Mouse (Mus musculus) layer of hippocampus, adult 2 months (tissue): ENCODE measurements around the gene Ifitm2. TPM values are rescaled to one million over a fixed set of nuclear protein-coding genes. Genes with fewer than 3 reads are reported as not detected.
"Not testable (repeated sequence)": the region's sequence is repeated elsewhere in the genome, so short reads cannot be mapped to it uniquely, and the experiment has no call there.

Source experiments
- DNase-seq, 2 experiments: peaks; one replicate each; pipeline ENCODE4 v3.0.0; 2022; ENCODE audit warnings: low spot score in 2 of 2
- H3K27ac ChIP-seq: fragments of 200-600 bp; 2 replicates; pipeline ENCODE4 v1.8.1; 2022
- H3K4me3 ChIP-seq: fragments of 200-600 bp; 2 replicates; pipeline ENCODE4 v1.8.1; 2022; ENCODE audit warnings: mild to moderate bottlenecking
- CTCF ChIP-seq: fragments of 200-600 bp; conservative IDR thresholded peaks from 2 replicates; pipeline ENCODE4 v1.8.1; 2022; ENCODE audit warnings: antibody characterized with exemption, mild to moderate bottlenecking, moderate library complexity
- total RNA-seq, 2 experiments: library from RNA; stranded (reverse); gene quantifications; 2 replicates each; pipeline ENCODE4 v1.2.3; 2021

Ifitm2 gene
- total RNA-seq, 2 experiments from 2014 or later, result 13.0 to 16.3 TPM

DNA sequence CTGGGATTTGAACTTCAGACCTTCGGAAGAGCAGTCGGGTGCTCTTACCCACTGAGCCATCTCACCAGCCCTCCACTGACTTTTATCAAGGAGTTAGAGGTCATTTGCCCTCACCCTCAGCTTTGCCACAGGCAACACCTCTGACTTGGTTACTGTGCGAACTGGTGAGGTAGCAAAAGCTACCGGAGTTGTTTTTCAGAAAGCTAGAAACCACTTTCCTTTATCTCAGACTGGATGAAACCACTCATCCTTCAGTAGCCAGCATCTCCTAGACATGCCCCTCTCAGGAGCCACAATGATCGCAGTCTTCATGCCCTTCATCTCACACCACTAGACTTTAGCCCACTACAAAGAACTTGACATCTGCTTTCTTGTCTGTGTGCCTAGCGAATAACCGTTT lies 27.2 kb upstream of the Ifitm2 start:
- TF ChIP-seq CTCF, result no peak
- H3K4me3 ChIP-seq, result no peak overlapping the region
- no peak for DNase-seq
- no peak overlapping the region for H3K27ac ChIP-seq

- H3K27ac ChIP-seq, result no peak overlapping the region
- no peak for TF ChIP-seq CTCF
- H3K4me3 ChIP-seq, result no peak overlapping the region
- no peak for DNase-seq
Measured at GRCm38 (mm10) chr7:140981704-140982103, 25.9 kb upstream of the Ifitm2 start.

- not testable (repeated sequence) for DNase-seq, H3K27ac ChIP-seq, H3K4me3 ChIP-seq
Measured at GRCm38 (mm10) chr7:140976720-140977119, 20.9 kb upstream of the Ifitm2 start.

DNA sequence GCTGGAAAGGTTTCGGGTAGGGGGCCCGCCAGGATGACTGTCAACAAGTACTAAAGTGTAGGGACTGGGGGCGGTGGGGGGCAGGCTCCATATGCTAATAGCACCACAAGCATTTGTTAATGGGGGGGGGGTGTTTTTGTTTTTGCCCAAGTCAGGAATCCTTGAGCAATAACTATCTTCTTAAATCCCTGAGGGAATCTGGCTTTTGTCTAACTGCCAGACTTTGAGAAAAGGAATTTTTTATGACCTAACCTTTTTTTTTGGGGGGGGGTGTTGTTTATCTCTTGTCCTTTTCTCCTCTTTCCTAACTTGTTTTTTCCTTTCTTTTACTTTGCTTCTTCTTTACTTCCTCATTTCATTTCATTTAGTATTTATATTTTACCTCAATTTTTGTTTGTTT lies 19.7 kb upstream of the Ifitm2 start:
- no peak for TF ChIP-seq CTCF
- no peak overlapping the region for H3K4me3 ChIP-seq
- H3K27ac ChIP-seq, result no peak overlapping the region
- no peak for DNase-seq

GRCm38 (mm10) chr7:140974940-140975339 lies 19.2 kb upstream of the Ifitm2 start:
- no peak for TF ChIP-seq CTCF
- H3K27ac ChIP-seq, result no peak overlapping the region

DNA sequence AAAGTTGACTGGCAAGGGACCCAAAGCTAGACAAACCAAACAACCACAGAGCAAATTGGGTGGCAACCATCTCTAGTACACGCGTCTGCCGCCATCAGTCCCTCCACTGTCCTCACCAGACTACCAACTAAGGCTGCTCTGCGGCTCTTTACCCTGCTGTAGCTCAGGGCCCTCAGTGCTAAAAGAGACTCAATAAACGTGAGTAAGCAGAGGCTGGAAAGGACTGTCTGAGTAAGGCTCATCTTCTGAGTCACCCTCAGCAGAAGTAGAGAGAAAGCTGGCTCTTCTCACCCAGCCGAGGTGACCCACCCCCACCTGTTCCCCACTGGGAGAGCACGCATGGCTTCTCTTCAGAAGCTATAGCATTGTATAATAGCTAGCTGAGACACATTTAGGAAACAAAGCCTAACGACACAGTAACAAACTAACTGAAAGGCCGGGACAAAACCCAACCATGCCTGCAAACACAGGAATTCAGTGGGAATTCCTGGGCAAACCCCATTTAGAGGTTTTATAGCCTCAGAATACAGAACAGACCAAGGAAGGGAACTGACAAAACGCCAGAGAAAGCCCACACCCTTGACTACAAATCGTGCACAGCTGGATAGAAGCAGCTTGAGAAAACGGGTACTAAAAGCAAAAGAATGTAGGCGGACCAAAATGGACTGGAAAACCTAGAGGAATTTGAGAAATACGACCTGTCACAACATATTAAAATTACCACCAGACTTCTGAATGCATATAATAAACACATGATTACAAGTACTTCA lies 17.8 kb upstream of the Ifitm2 start:
- no peak overlapping the region for H3K4me3 ChIP-seq
- no peak overlapping the region for H3K27ac ChIP-seq
- TF ChIP-seq CTCF, result no peak
- no peak for DNase-seq

More at GRCm38 (mm10) chr7:140974940-140975339, 19.2 kb upstream of the Ifitm2 start:
- no peak overlapping the region for H3K4me3 ChIP-seq
- DNase-seq, result no peak

DNA sequence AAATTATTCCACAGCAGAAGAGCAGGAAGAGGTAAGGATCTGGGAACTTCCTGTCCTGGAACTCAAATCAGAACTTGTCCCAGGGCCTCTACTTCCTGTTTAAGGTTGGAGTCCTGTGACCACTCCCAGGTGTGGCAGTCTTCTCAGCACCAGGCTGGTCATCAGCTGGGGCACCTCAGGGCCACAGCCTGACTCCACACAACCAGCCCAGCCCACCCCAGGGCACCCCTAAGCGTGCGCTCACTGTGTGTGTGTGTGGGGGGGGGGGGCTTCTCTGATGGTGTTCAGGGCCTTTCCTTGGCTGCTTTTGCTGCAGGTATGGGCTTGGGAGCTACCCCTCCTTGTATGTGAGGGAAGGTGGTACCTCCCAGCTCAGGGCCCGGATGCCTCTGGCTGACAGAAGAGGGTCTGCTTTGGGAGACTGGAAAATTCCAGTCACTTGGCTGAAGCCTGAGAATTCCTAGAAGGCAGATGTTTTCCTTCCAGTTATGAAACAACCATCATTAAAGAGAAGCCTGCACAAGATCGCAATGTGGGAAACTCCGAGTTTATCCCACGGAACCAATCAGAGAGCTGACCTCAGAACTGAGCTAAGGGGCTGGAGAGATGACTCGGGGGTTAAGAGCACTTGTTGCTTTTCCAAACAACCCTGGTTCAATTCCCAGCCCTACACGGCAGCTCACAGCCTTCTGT lies 15.8 kb upstream of the Ifitm2 start:
- Histone ChIP-seq H3K4me3 (no peak overlapping the region), H3K27ac (no peak overlapping the region)
- no peak for DNase-seq
- no peak for TF ChIP-seq CTCF

DNA sequence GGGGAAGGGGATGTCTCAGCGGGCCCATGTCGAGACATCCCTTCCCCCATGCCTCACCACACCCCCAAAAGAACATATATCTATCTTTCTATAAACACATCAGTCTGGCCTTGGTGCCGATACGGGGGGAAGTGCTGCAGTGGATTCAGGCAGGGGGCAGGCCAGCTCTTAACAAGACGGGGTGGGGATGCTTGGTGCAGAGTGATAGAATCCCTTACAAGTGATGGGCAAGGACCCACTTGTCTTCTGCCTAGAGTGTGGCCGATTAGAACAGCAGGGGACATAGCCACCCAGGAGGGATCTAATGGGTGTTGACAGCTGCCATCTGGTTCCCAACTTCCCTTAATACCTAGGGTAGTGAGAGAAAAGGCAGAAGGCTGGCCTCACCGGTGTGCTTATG lies 15.1 kb upstream of the Ifitm2 start:
- H3K27ac ChIP-seq, result no peak overlapping the region
- no peak for DNase-seq
- TF ChIP-seq CTCF, result no peak

GRCm38 (mm10) chr7:140968710-140969109 lies 12.9 kb upstream of the Ifitm2 start:
- H3K4me3 ChIP-seq, H3K27ac ChIP-seq, DNase-seq: not testable (repeated sequence)

More for the DNA sequence above, 15.1 kb upstream of the Ifitm2 start:
- H3K4me3 ChIP-seq, result no peak overlapping the region

- no peak for TF ChIP-seq CTCF
Measured at GRCm38 (mm10) chr7:140967862-140968591, 12.2 kb upstream of the Ifitm2 start.

GRCm38 (mm10) chr7:140966921-140967320 lies 11.1 kb upstream of the Ifitm2 start, which contains the start of gene Ifitm1:
Gene Ifitm1, plus strand, starts transcription at chr7:140967221.
- Histone ChIP-seq H3K4me3 (no peak within 1 kb of the TSS), H3K27ac (no peak within 1 kb of the TSS)
- no peak for DNase-seq
- no peak for TF ChIP-seq CTCF

More at GRCm38 (mm10) chr7:140967862-140968591, 12.2 kb upstream of the Ifitm2 start:
- Histone ChIP-seq H3K4me3 (no peak overlapping the region), H3K27ac (no peak overlapping the region)
- no peak for DNase-seq

DNA sequence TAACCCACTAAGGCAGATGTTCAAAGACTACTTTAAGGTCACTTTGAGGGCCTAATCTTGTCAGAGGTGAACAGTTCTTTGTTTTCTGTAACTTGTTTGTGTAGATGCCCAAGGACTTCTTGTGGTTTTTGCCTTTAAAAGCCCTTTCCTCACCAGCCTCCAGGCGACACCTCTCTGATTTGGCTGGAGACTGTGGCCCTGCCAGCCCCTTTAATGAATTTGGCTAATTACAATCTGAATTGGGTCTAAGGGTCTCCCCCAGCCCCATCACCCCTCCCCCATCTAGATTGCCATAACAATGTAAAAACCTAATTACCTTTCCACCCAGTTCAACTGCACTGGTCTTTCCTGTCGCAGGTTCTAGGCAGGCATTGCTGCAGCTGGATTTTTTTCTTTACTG lies 6.9 kb upstream of the Ifitm2 start:
- H3K4me3 ChIP-seq, result no peak overlapping the region
- no peak for DNase-seq
- no peak for TF ChIP-seq CTCF
- no peak overlapping the region for H3K27ac ChIP-seq

GRCm38 (mm10) chr7:140961416-140961815 lies 5.6 kb upstream of the Ifitm2 start:
- DNase-seq, result no peak
- no peak for TF ChIP-seq CTCF
- Histone ChIP-seq H3K27ac (no peak overlapping the region), H3K4me3 (no peak overlapping the region)

DNA sequence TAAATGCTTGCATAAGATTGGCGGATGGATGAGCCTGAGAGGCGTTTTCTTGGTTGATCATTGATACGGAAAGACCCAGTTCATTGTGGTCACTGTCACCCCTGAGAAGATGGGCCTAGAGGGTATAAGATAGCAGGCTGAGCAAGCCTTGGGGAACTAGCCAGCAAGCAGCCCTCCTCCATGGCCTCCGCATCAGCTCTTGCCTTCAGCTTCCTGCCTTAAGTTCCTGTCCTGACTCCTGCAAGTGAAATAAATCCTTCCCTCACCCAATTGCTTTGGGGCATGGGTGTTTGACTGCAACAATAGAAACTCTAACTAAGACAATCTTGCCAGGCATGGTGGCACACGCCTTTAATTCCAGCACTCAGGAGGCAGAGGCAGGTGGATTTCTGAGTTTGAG lies 4.2 kb upstream of the Ifitm2 start:
- Histone ChIP-seq H3K27ac (no peak overlapping the region), H3K4me3 (no peak overlapping the region)
- TF ChIP-seq CTCF, result no peak
- no peak for DNase-seq
